Mouse (Mus musculus) G1E (cell line): ENCODE data around the gene Mbtps2.

Experiments used
- CTCF ChIP-seq: IDR thresholded peaks from 2 replicates; pipeline ENCODE4 v1.5.1; 2012; ENCODE audit warnings: low read depth, low read length, inconsistent platforms, mixed read lengths
- TAL1 ChIP-seq: conservative IDR thresholded peaks from 2 replicates; pipeline ENCODE4 v1.6.1; 2012; ENCODE audit warnings: low read depth, low read length, inconsistent platforms, mixed read lengths

- no peak for TF ChIP-seq CTCF
- TF ChIP-seq TAL1 = no peak
Observed at GRCm38 (mm10) chrX:157597585-157598185, 830 bp downstream of the Mbtps2 start.
